Mouse (Mus musculus) cerebellum, adult 2 months (tissue): ENCODE data around the gene Kbtbd2.

Experiments
- CTCF ChIP-seq: fragments of 200-500 bp; IDR thresholded peaks from 2 replicates; pipeline ENCODE4 v1.5.1; 2011; ENCODE audit warnings: low read depth, mild to moderate bottlenecking, control low read depth, low read length, moderate library complexity, borderline replicate concordance; ENCODE audit not compliant: insufficient read depth
- POLR2A ChIP-seq: fragments of 200-500 bp; IDR thresholded peaks from 2 replicates; pipeline ENCODE4 v1.6.1; 2011; ENCODE audit warnings: low read length, control low read depth, borderline replicate concordance; ENCODE audit not compliant: insufficient read depth

DNA sequence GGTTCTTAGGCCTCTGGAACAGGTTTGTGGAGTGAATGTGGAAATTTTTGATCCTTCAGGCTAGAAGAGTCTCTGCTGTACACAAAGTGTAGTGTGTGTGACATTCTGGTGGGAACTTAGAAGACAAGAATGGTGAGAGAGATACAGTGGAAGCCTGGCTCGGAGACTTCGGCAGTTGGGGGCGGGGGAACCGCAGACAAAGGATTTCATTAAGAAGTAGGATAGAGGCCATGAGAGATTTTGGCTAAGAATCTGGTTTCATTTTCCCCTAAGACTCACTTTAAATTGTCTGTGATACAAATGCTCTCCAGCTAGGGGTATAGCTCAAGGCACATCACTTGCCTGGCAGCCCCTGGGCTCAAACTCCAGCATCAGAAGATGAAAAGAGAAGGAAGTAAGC is 7.4 kb upstream of the Kbtbd2 start:
- no peak for TF ChIP-seq CTCF
- TF ChIP-seq POLR2A = no peak
